Comparison of ENCODE assay signal across 8 mouse cellular contexts in genomic region chrX:73998911-73999869, GRCm38 (mm10). TPM values are rescaled to one million over a fixed set of nuclear protein-coding genes. Genes with fewer than 3 reads are reported as not detected.
A peak's percentile ranks its signal among the peaks of the same experiment; 100 is the strongest.
DNase-seq lines count a peak whose midpoint lies in the region; ATAC-seq and TF ChIP-seq lines count a peak whose summit lies in the region.

No protein-coding gene starts in this region.

- H3K79me2 ChIP-seq in CH12.LX (replicated peaks; ENCODE audit: control insufficient read depth, extremely low read depth, insufficient read depth, poor library complexity, severe bottlenecking): no peaks in the 10 kb centered on the region

- no peaks in the 10 kb centered on the region for H3K27me3 ChIP-seq in CH12.LX (replicated peaks)
- H3K27me3 ChIP-seq in Patski: peaks cover 7% of the 10 kb centered on the region
- H3K27me3 ChIP-seq in erythroblast, embryonic 14.5 days (ENCODE audit: control insufficient read depth): no peaks in the 10 kb centered on the region

- TF ChIP-seq CTCF in CH12.LX (conservative IDR thresholded peaks at IDR 0.05 in 1 of 2, IDR thresholded peaks at IDR 0.05 in 1 of 2; ENCODE audit: low read depth in 2 of 2, low read length in 2 of 2): no peak
- TF ChIP-seq CTCF in Patski (IDR thresholded peaks at IDR 0.05): no peak

- no peak for TF ChIP-seq RAD21 in CH12.LX (IDR thresholded peaks at IDR 0.05; ENCODE audit: low read depth, low read length)

- H3K4me2 ChIP-seq in CH12.LX (ENCODE audit: insufficient read depth, low read depth, poor library complexity, severe bottlenecking): no peak overlapping the region

- H3K4me3 ChIP-seq in CH12.LX (replicated peaks in 1 of 3; ENCODE audit: low read depth in 2 of 3, low read length in 2 of 3, poor library complexity in 1 of 3): no peak overlapping the region
- H3K4me3 ChIP-seq in erythroblast, embryonic 14.5 days (replicated peaks): peak overlapping the region; percentile 25

- ATAC-seq in Patski: peak; percentile 57

- H3K9me3 ChIP-seq in CH12.LX (replicated peaks; ENCODE audit: low read length): no peaks in the 10 kb centered on the region
- no peaks in the 10 kb centered on the region for H3K9me3 ChIP-seq in erythroblast, embryonic 14.5 days (ENCODE audit: control insufficient read depth, low read length)

- dilution Hi-C loops in CH12.LX (cut with MboI; ENCODE audit: extremely low pct_ligation_motif_present, extremely low pct_unique_long_range_greater_than_20kb, low sequenced_read_pairs): no loop called here

- in situ Hi-C loops in CH12.LX (cut with MboI; ENCODE audit: low pct_ligation_motif_present, low pct_unique_long_range_greater_than_20kb, low sequenced_read_pairs): no loop called here
- in situ Hi-C loops in Patski (cut with MboI; ENCODE audit: low pct_unique_long_range_greater_than_20kb): no loop called here

- POLR2A ChIA-PET in Patski (lab: Charles Lee): no interaction called here

- H3K4me1 ChIP-seq in CH12.LX (ENCODE audit: control insufficient read depth in 1 of 2, insufficient read depth in 2 of 2): peaks cover 0 to 13% of the 10 kb centered on the region in 2 experiments; a peak in 1 of 4 replicates
- H3K4me1 ChIP-seq in erythroblast, embryonic 14.5 days (ENCODE audit: control insufficient read depth): peaks cover 50% of the 10 kb centered on the region

- TF ChIP-seq EP300 in CH12.LX (IDR thresholded peaks at IDR 0.05; ENCODE audit: low read length): no peak

- no peak overlapping the region for H3K9ac ChIP-seq in CH12.LX (ENCODE audit: insufficient read depth, low read depth)

- H3K36me3 ChIP-seq in CH12.LX (replicated peaks in 1 of 2; ENCODE audit: control insufficient read depth in 1 of 2, insufficient read depth in 1 of 2, low read length in 1 of 2): no peaks in the 10 kb centered on the region
- no peaks in the 10 kb centered on the region for H3K36me3 ChIP-seq in erythroblast, embryonic 14.5 days (ENCODE audit: control insufficient read depth)

- H3K27ac ChIP-seq in CH12.LX (ENCODE audit: insufficient read depth, low read depth): no peak overlapping the region

- peak; percentile 24 for DNase-seq in CH12.LX (ENCODE audit: extremely low read depth)
- no peak for DNase-seq in Patski (ENCODE audit: low read depth, low spot score)
- DNase-seq in heart, postnatal 14 days: peak; percentile 8 to 30
- peak; percentile 20 to 31 for DNase-seq in layer of hippocampus, postnatal 10 days (ENCODE audit: low spot score in 2 of 2)
- DNase-seq in lung, postnatal 25 days (ENCODE audit: low spot score): peak; percentile 32
- peak; percentile 53 for DNase-seq in skeletal muscle tissue, adult 2 months (ENCODE audit: low read depth, low spot score)
- no peak for DNase-seq in thymus, postnatal 4 days

- intact Hi-C loops in heart, postnatal 14 days (cut with DNase I): no loop called here

- TF ChIP-seq POLR2A in CH12.LX (IDR thresholded peaks at IDR 0.05; ENCODE audit: low read depth, low read length): no peak

- CTCF ChIA-PET in Patski (lab: Charles Lee): interaction anchor here (0.9 kb wide), 1 partner anchor 31 kb away, joined by 4 read pairs; no protein-coding TSS in a partner anchor

TF ChIP-seq in CH12.LX, 34 proteins besides CTCF, POLR2A, EP300 and RAD21:
- TF ChIP-seq BHLHE40 (IDR thresholded peaks at IDR 0.05; ENCODE audit: low read depth, low read length) (no peak), MAFK (IDR thresholded peaks at IDR 0.05; ENCODE audit: insufficient replicate concordance, low read length) (peak; percentile 44; the same call in 1 of the 2 replicates)

RNA-seq across cellular contexts. Expression of gene Irak1, which starts 24.5 kb away (rescaled TPM):
- total RNA-seq in CH12.LX (2012; rRNA removed): 38.8 and 40.0 TPM in 2 replicates
- total RNA-seq in CH12.LX (2014; rRNA removed): 25.3 and 27.7 TPM in 2 replicates
- 63.1 and 77.8 TPM in 2 replicates for polyA plus RNA-seq in CH12.LX (2012; ENCODE audit: insufficient read length, low read depth)
- polyA plus RNA-seq in Patski (2021): 106 TPM
- polyA plus RNA-seq in erythroblast, embryonic 14.5 days (2012): 16.2 and 16.9 TPM in 2 replicates
- total RNA-seq in heart, postnatal 14 days (2021): 10 to 100 TPM; 54.5 to 55.6 TPM
- 10 to 100 TPM; 52.5 to 52.9 TPM for total RNA-seq in layer of hippocampus, postnatal 10 days (2021)

RNA-seq across cellular contexts. Expression of gene Hcfc1, which starts 33.0 kb away (rescaled TPM):
- total RNA-seq in CH12.LX (2012; rRNA removed) (58.5 and 61.6 TPM in 2 replicates), CH12.LX (2014; rRNA removed) (32.9 and 37.6 TPM in 2 replicates)
- polyA plus RNA-seq in CH12.LX (2012; ENCODE audit: insufficient read length, low read depth) (78.1 and 98.2 TPM in 2 replicates), Patski (2021) (81.1 TPM)
- 13.7 and 22.5 TPM in 2 replicates for polyA plus RNA-seq in erythroblast, embryonic 14.5 days (2012)
- 10 to 100 TPM; 46.5 to 49.8 TPM for total RNA-seq in heart, postnatal 14 days (2021)
- 10 to 100 TPM; 72.9 to 77.8 TPM for total RNA-seq in layer of hippocampus, postnatal 10 days (2021)

Comparison
In these comparisons a context has a peak if more than half of its experiments do, and no peak if none do; other contexts are left out.
1. DNase-seq: peak in CH12.LX (single experiment), heart, postnatal 14 days (2 of 2), layer of hippocampus, postnatal 10 days (2 of 2), lung, postnatal 25 days (single experiment) and skeletal muscle tissue, adult 2 months (single experiment); none in Patski (single experiment) and thymus, postnatal 4 days (single experiment).